Mouse (Mus musculus): Measurements from ENCODE around the gene Cep131. TPM values are rescaled to one million over a fixed set of nuclear protein-coding genes. Genes with fewer than 3 reads are reported as not detected.

Gene Cep131
- polyA plus RNA-seq, 1 experiment from 2014 or later = 20.1 TPM

- ATAC-seq (ENCODE audit: insufficient number of reproducible peaks, insufficient read depth, low FRiP score, low read depth) = peak; percentile 11; the same call in 1 of the 2 replicates
Observed at GRCm38 (mm10) chr11:120085891-120086627, 568 bp downstream of the Cep131 start.

GRCm38 (mm10) chr11:120080282-120080681 lies 6.3 kb downstream of the Cep131 start:
- H3K4me3 ChIP-seq (ENCODE audit: low read depth, low read length) = no peak overlapping the region
- no peak overlapping the region for H3K4me2 ChIP-seq (replicated peaks; ENCODE audit: low read depth, low read length)
- no peaks in the 10 kb centered on the region for H3K9me3 ChIP-seq (ENCODE audit: control insufficient read depth, low read depth, low read length)
- no peak for ATAC-seq (ENCODE audit: insufficient number of reproducible peaks, insufficient read depth, low FRiP score, low read depth)
- peaks cover under 1% of the 10 kb centered on the region; the same call in 1 of the 2 replicates for H3K4me1 ChIP-seq (ENCODE audit: control insufficient read depth, insufficient read depth, low read length)
- H3K36me3 ChIP-seq (ENCODE audit: control insufficient read depth, insufficient read depth, low read length) = peaks cover 35% of the 10 kb centered on the region
- 80% methylated on average over 6 of the region's 6 CpGs for WGBS
- no peaks in the 10 kb centered on the region for H3K27me3 ChIP-seq (ENCODE audit: control insufficient read depth, insufficient read depth, low read length)
- H3K27ac ChIP-seq (ENCODE audit: low read length) = no peak overlapping the region
- H3K9ac ChIP-seq (replicated peaks; ENCODE audit: low read depth, low read length) = no peak overlapping the region

More at GRCm38 (mm10) chr11:120085891-120086627, 568 bp downstream of the Cep131 start:
- H3K27ac ChIP-seq (ENCODE audit: low read length) = peak overlapping the region; percentile 55; the same call in 1 of the 2 replicates
- H3K4me2 ChIP-seq (replicated peaks; ENCODE audit: low read depth, low read length) = peak overlapping the region; percentile 93
- H3K9me3 ChIP-seq (ENCODE audit: control insufficient read depth, low read depth, low read length) = no peaks in the 10 kb centered on the region
- no peaks in the 10 kb centered on the region for H3K27me3 ChIP-seq (ENCODE audit: control insufficient read depth, insufficient read depth, low read length)
- WGBS = under 1% methylated on average over 25 of the region's 25 CpGs
- H3K9ac ChIP-seq (replicated peaks; ENCODE audit: low read depth, low read length) = peak overlapping the region; percentile 92
- H3K4me1 ChIP-seq (ENCODE audit: control insufficient read depth, insufficient read depth, low read length) = peaks cover 14% of the 10 kb centered on the region; the same call in 1 of the 2 replicates
- peak overlapping the region; percentile 97 for H3K4me3 ChIP-seq (ENCODE audit: low read depth, low read length)
- H3K36me3 ChIP-seq (ENCODE audit: control insufficient read depth, insufficient read depth, low read length) = peaks cover 16% of the 10 kb centered on the region

- no peaks in the 10 kb centered on the region for H3K9me3 ChIP-seq (ENCODE audit: control insufficient read depth, low read depth, low read length)
- peaks cover 46% of the 10 kb centered on the region for H3K36me3 ChIP-seq (ENCODE audit: control insufficient read depth, insufficient read depth, low read length)
- H3K4me2 ChIP-seq (replicated peaks; ENCODE audit: low read depth, low read length) = no peak overlapping the region
- WGBS = 66% methylated on average over 3 of the region's 3 CpGs
- no peak overlapping the region for H3K27ac ChIP-seq (ENCODE audit: low read length)
- no peak overlapping the region for H3K9ac ChIP-seq (replicated peaks; ENCODE audit: low read depth, low read length)
- no peak for ATAC-seq (ENCODE audit: insufficient number of reproducible peaks, insufficient read depth, low FRiP score, low read depth)
- H3K27me3 ChIP-seq (ENCODE audit: control insufficient read depth, insufficient read depth, low read length) = no peaks in the 10 kb centered on the region
- H3K4me3 ChIP-seq (ENCODE audit: low read depth, low read length) = no peak overlapping the region
- H3K4me1 ChIP-seq (ENCODE audit: control insufficient read depth, insufficient read depth, low read length) = no peaks in the 10 kb centered on the region
Observed at GRCm38 (mm10) chr11:120076191-120076590, 10.4 kb downstream of the Cep131 start.

GRCm38 (mm10) chr11:120072986-120073647 lies 13.5 kb downstream of the Cep131 start:
- H3K9me3 ChIP-seq (ENCODE audit: control insufficient read depth, low read depth, low read length) = no peaks in the 10 kb centered on the region
- peaks cover 44% of the 10 kb centered on the region for H3K36me3 ChIP-seq (ENCODE audit: control insufficient read depth, insufficient read depth, low read length)
- no peak overlapping the region for H3K4me2 ChIP-seq (replicated peaks; ENCODE audit: low read depth, low read length)
- H3K4me1 ChIP-seq (ENCODE audit: control insufficient read depth, insufficient read depth, low read length) = 0 out of 2 replicates have a peak, but pooled peaks cover 7% of the 10 kb centered on the region
- 92% methylated on average over 9 of the region's 9 CpGs for WGBS
- H3K27me3 ChIP-seq (ENCODE audit: control insufficient read depth, insufficient read depth, low read length) = no peaks in the 10 kb centered on the region
- no peak overlapping the region for H3K9ac ChIP-seq (replicated peaks; ENCODE audit: low read depth, low read length)
- H3K27ac ChIP-seq (ENCODE audit: low read length) = no peak overlapping the region
- ATAC-seq (ENCODE audit: insufficient number of reproducible peaks, insufficient read depth, low FRiP score, low read depth) = no peak
- H3K4me3 ChIP-seq (ENCODE audit: low read depth, low read length) = no peak overlapping the region

DNA sequence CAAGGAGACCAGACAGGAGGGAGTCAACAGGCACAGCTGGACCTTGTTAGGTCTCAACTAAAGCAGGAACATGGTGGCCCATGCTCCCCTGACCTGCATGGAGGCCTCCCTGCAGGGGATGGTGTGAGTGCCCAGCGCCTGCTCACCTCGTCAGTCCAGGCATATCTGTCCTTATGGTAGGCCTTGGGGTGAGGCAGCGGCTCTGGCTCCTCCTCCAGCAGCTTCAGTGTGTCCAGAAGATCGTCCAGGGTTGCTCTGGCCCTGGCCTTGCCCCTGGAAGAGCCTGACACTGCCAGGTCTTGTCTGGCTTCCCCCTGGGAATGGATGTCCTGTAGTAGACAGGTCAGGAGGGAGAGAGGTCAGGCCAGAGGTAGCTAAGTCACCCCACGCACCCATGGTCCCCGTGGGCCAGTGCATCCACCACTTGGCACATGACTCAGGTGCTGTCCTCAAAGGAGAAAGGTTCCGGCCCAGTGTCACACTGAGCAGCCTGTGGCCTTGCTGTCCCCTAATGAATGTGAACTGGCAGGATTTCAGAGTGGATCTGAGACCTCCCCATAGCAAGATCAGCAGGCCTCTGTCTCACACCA lies 14.8 kb downstream of the Cep131 start:
- Histone ChIP-seq H3K4me2 (replicated peaks; ENCODE audit: low read depth, low read length) (no peak overlapping the region), H3K9ac (replicated peaks; ENCODE audit: low read depth, low read length) (no peak overlapping the region), H3K36me3 (ENCODE audit: control insufficient read depth, insufficient read depth, low read length) (peaks cover 53% of the 10 kb centered on the region), H3K27me3 (ENCODE audit: control insufficient read depth, insufficient read depth, low read length) (no peaks in the 10 kb centered on the region), H3K4me3 (ENCODE audit: low read depth, low read length) (no peak overlapping the region), H3K4me1 (ENCODE audit: control insufficient read depth, insufficient read depth, low read length) (0 out of 2 replicates have a peak, but pooled peaks cover 7% of the 10 kb centered on the region), H3K27ac (ENCODE audit: low read length) (no peak overlapping the region), H3K9me3 (ENCODE audit: control insufficient read depth, low read depth, low read length) (no peaks in the 10 kb centered on the region)
- WGBS = 87% methylated on average over 7 of the region's 7 CpGs
- ATAC-seq (ENCODE audit: insufficient number of reproducible peaks, insufficient read depth, low FRiP score, low read depth) = no peak

- no peak overlapping the region for H3K4me3 ChIP-seq (ENCODE audit: low read depth, low read length)
- H3K36me3 ChIP-seq (ENCODE audit: control insufficient read depth, insufficient read depth, low read length) = peaks cover 45% of the 10 kb centered on the region
- no peaks in the 10 kb centered on the region for H3K9me3 ChIP-seq (ENCODE audit: control insufficient read depth, low read depth, low read length)
- H3K27me3 ChIP-seq (ENCODE audit: control insufficient read depth, insufficient read depth, low read length) = no peaks in the 10 kb centered on the region
- H3K27ac ChIP-seq (ENCODE audit: low read length) = no peak overlapping the region
- H3K9ac ChIP-seq (replicated peaks; ENCODE audit: low read depth, low read length) = no peak overlapping the region
- H3K4me1 ChIP-seq (ENCODE audit: control insufficient read depth, insufficient read depth, low read length) = 0 out of 2 replicates have a peak, but pooled peaks cover 7% of the 10 kb centered on the region
- no peak for ATAC-seq (ENCODE audit: insufficient number of reproducible peaks, insufficient read depth, low FRiP score, low read depth)
- 57% methylated on average over 12 of the region's 12 CpGs for WGBS
- H3K4me2 ChIP-seq (replicated peaks; ENCODE audit: low read depth, low read length) = no peak overlapping the region
Observed at GRCm38 (mm10) chr11:120071065-120071464, 15.6 kb downstream of the Cep131 start.

DNA sequence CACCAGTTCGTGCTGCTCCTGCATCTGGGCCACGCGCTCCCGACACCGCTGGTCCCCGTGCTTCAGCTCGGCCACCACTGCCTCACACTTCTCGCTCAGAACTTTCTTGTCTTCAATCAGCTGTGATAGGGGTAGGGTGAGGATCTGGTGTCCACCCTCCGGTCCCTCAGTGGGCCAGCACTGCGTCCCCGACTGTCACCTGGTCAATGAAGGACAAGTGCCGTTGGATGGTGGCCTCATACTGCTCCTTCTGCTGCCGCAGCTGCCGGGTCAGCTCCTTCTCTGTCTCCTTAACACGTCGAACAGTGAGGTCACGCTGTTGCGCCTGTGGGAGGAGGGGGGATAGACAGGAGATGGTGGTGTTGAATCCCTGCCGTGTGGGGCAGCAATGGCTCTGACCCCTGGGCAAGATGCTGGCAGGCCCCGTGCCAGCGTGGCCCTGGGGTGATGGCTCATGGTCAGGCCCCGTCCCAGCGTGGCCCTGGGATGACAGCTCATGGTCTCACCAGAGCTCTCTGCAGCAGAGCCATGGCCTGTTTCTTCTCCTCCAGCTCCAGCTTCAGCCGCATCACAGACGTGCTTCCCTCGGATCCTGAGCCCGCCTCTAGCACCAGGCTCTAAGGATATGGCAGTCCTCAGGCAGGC lies 16.2 kb downstream of the Cep131 start:
- no peak for ATAC-seq (ENCODE audit: insufficient number of reproducible peaks, insufficient read depth, low FRiP score, low read depth)
- Histone ChIP-seq H3K9ac (replicated peaks; ENCODE audit: low read depth, low read length) (no peak overlapping the region), H3K9me3 (ENCODE audit: control insufficient read depth, low read depth, low read length) (no peaks in the 10 kb centered on the region), H3K27ac (ENCODE audit: low read length) (no peak overlapping the region), H3K4me3 (ENCODE audit: low read depth, low read length) (no peak overlapping the region), H3K36me3 (ENCODE audit: control insufficient read depth, insufficient read depth, low read length) (peaks cover 41% of the 10 kb centered on the region), H3K4me1 (ENCODE audit: control insufficient read depth, insufficient read depth, low read length) (0 out of 2 replicates have a peak, but pooled peaks cover 7% of the 10 kb centered on the region), H3K4me2 (replicated peaks; ENCODE audit: low read depth, low read length) (no peak overlapping the region), H3K27me3 (ENCODE audit: control insufficient read depth, insufficient read depth, low read length) (no peaks in the 10 kb centered on the region)
- 90% methylated on average over 26 of the region's 27 CpGs for WGBS

DNA sequence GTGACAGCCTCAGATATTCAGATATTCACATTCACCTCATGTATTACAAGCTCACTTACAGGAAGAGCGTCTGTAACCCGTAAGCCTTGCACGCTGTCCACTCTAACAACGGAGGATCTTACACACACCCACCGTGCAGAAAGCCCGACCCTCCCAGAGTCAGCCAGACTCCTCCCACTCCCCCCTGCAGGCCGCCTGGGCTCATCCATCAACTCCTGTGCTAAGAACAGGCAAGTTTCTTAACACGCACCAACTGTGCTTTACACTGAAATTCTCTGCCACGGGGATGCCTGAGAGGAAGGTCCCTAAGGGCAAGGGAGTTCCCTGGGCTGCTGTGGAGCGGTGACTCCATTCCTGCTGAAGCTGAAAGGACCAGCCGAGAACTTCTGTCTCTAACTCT lies 17.4 kb downstream of the Cep131 start:
- Histone ChIP-seq H3K9ac (replicated peaks; ENCODE audit: low read depth, low read length) (no peak overlapping the region), H3K27ac (ENCODE audit: low read length) (peak overlapping the region; percentile 39; the same call in 1 of the 2 replicates), H3K36me3 (ENCODE audit: control insufficient read depth, insufficient read depth, low read length) (peaks cover 41% of the 10 kb centered on the region)

More for the DNA sequence above, 17.4 kb downstream of the Cep131 start:
- H3K4me1 ChIP-seq (ENCODE audit: control insufficient read depth, insufficient read depth, low read length) = 0 out of 2 replicates have a peak, but pooled peaks cover 7% of the 10 kb centered on the region
- no peak overlapping the region for H3K4me2 ChIP-seq (replicated peaks; ENCODE audit: low read depth, low read length)
- no peaks in the 10 kb centered on the region for H3K27me3 ChIP-seq (ENCODE audit: control insufficient read depth, insufficient read depth, low read length)
- no peaks in the 10 kb centered on the region for H3K9me3 ChIP-seq (ENCODE audit: control insufficient read depth, low read depth, low read length)
- 0 out of 2 replicates have a peak, but pooled peaks have one; percentile 10 for ATAC-seq (ENCODE audit: insufficient number of reproducible peaks, insufficient read depth, low FRiP score, low read depth)
- 19% methylated on average over 11 of the region's 11 CpGs for WGBS
- H3K4me3 ChIP-seq (ENCODE audit: low read depth, low read length) = no peak overlapping the region
